Mouse (Mus musculus): ENCODE results near the gene Btbd9. TPM values are rescaled to one million over a fixed set of nuclear protein-coding genes. Genes with fewer than 3 reads are reported as not detected.
"Not testable (repeated sequence)": the region's sequence is repeated elsewhere in the genome, so short reads cannot be mapped to it uniquely, and the experiment has no call there.

Btbd9 gene
- polyA plus RNA-seq, 1 experiment from 2014 or later = 40.6 TPM

DNA sequence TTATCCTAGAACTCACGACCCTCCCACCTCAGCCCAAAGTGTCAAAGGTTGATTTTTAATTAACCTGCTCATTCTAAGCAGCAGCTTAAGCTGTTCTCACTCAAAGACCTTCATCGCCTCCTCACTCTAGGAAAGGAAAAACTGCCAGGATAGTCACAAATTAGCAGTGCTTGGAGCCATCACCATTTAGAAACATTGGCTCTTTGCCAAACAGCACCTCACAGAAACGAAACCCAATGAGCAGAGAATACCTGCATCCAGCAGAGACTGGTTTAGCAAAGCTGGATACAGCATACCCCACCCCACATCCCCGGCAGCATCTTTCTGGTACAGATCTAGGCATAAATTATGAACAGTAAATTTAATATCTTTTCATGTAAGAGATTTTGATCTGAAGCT, 45.7 kb downstream of the Btbd9 start:
- no peak for DNase-seq (ENCODE audit: low spot score)
- H3K27me3 ChIP-seq (replicated peaks; ENCODE audit: insufficient read depth, low read length) = no peaks in the 10 kb centered on the region
- no peak overlapping the region for H3K4me3 ChIP-seq (ENCODE audit: low read depth, low read length)
- no peaks in the 10 kb centered on the region for H3K9me3 ChIP-seq (ENCODE audit: low read length)
- H3K36me3 ChIP-seq (ENCODE audit: insufficient read depth, low read length) = no peaks in the 10 kb centered on the region
- no peaks in the 10 kb centered on the region for H3K4me1 ChIP-seq (ENCODE audit: insufficient read depth, low read depth, low read length)
- no peak overlapping the region for H3K9ac ChIP-seq (replicated peaks; ENCODE audit: low read depth)
- TF ChIP-seq CTCF (IDR thresholded peaks at IDR 0.05) = no peak
- no peak for TF ChIP-seq EP300 (IDR thresholded peaks at IDR 0.05)
- ATAC-seq = no peak
- H3K4me2 ChIP-seq (replicated peaks; ENCODE audit: low read depth, low read length) = no peak overlapping the region
- 71% methylated on average over 4 of the region's 4 CpGs for WGBS
- H3K27ac ChIP-seq (ENCODE audit: low read length) = no peak overlapping the region

DNA sequence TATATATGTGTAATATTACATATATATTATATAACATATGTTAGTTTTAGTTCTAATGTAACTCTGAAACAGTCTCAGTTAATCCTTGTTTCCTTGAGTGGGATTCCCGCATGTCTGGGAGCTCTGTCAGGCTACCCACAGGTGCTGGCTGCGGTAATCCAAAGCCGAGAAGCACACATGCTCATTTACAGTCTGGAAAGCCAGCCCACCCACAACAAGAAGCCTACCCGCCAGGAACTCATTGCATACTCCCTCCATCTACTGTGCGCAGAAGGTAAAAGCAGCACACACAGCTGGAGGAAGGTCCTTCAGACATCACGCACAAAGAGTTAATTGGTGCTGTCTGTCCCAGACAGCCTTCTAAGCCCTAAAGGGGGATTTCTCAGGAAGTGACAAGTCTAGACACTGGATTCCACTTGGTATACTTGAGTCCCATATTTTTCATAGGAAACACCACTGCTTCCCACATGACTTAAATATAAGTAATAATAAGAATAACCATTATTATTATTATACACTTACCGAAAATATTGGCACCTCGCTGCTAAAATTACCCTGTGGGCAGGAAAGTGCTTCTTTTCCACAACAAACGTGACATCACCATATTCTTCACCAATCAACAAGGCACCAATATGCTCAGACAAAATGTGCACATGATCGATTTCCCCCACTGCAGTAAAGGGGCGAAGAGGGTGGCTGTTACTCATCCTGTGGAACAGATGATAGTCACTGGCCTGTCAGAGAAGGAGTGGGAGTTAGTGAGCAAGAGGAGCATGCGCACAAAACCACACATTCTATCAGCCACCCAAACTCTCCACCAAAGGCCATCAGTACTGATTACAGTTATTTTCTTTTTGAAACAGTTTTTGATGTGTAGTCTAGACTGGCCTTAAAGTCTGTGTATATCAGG, 46.4 kb downstream of the Btbd9 start:
- no peak for ATAC-seq
- no peak for DNase-seq (ENCODE audit: low spot score)
- TF ChIP-seq CTCF (IDR thresholded peaks at IDR 0.05) = no peak
- TF ChIP-seq EP300 (IDR thresholded peaks at IDR 0.05) = no peak
- 83% methylated on average over 12 of the region's 12 CpGs for WGBS
- no peak overlapping the region for H3K4me2 ChIP-seq (replicated peaks; ENCODE audit: low read depth, low read length)
- no peak overlapping the region for H3K9ac ChIP-seq (replicated peaks; ENCODE audit: low read depth)
- H3K27me3 ChIP-seq (replicated peaks; ENCODE audit: insufficient read depth, low read length) = no peaks in the 10 kb centered on the region
- H3K36me3 ChIP-seq (ENCODE audit: insufficient read depth, low read length) = no peaks in the 10 kb centered on the region
- H3K4me1 ChIP-seq (ENCODE audit: insufficient read depth, low read depth, low read length) = no peaks in the 10 kb centered on the region
- H3K9me3 ChIP-seq (ENCODE audit: low read length) = no peaks in the 10 kb centered on the region
- H3K27ac ChIP-seq (ENCODE audit: low read length) = no peak overlapping the region
- no peak overlapping the region for H3K4me3 ChIP-seq (ENCODE audit: low read depth, low read length)

DNA sequence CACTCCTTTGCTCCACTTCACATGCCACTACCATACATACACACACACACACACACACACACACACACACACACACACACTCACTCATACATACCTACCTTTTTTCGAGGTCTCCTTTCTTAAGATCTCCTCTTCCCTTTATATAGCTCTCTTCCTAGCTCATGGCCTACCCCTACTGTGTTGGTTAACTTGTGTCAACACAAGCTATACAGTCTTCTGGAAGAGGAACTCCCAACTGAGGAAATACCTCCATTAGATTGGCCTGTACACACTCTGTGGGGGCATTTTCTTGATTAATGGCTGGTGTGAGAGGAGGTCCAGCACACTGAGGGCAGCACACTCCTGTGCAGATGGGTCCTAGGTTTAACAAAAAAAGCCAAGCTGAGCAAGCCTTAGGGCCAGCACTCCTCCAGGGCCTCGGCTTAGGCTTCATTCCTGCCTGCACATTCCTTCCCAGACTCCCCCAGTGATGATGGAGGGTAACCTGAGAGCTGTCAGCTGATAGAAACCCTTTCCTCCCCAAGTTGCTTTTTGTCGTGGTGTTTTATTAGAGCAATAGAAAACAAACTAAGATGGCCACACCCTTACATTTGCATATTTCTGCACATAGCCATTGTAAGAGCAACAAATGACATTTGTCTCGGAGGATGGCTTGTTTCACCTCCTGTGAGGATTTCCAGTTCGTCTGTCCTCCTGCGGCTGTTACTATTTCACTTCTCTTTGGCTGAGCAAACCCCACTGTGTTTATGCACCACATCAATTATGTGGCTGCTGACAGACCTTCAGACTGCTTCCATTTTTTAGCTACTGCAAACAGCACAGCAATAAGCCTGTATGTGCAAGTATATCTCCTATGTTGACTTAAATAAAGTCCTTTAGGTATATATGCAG, 50.6 kb downstream of the Btbd9 start:
- Histone ChIP-seq H3K36me3 (ENCODE audit: insufficient read depth, low read length) (no peaks in the 10 kb centered on the region), H3K4me1 (ENCODE audit: insufficient read depth, low read depth, low read length) (no peaks in the 10 kb centered on the region), H3K4me2 (replicated peaks; ENCODE audit: low read depth, low read length) (no peak overlapping the region), H3K9ac (replicated peaks; ENCODE audit: low read depth) (no peak overlapping the region), H3K4me3 (ENCODE audit: low read depth, low read length) (no peak overlapping the region), H3K9me3 (ENCODE audit: low read length) (no peaks in the 10 kb centered on the region), H3K27me3 (replicated peaks; ENCODE audit: insufficient read depth, low read length) (no peaks in the 10 kb centered on the region), H3K27ac (ENCODE audit: low read length) (no peak overlapping the region)
- ATAC-seq = no peak
- no peak for DNase-seq (ENCODE audit: low spot score)
- WGBS = 49% methylated on average over 6 of the region's 6 CpGs
- TF ChIP-seq CTCF (IDR thresholded peaks at IDR 0.05) (no peak), EP300 (IDR thresholded peaks at IDR 0.05) (no peak)

DNA sequence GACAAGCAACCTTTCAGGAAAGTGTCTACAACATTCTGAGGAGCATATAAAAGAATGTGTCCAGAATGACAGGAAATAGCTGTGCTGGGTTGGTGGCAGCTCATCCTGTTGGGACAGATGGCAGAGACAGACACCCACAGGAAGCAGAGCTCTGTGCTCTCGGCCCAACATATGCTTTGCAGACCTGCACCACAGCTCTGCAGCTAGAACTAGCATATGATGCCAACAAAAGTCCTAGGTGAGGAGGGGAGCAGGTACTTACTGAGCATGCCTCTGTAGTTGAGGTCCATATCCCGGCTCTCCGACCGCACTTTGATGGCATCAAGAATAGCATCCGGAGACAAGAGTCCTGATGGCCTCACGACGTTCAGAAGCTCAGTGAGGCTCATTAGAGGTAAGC, 51.8 kb downstream of the Btbd9 start:
- Histone ChIP-seq H3K27ac (ENCODE audit: low read length) (no peak overlapping the region), H3K9ac (replicated peaks; ENCODE audit: low read depth) (no peak overlapping the region), H3K4me2 (replicated peaks; ENCODE audit: low read depth, low read length) (no peak overlapping the region), H3K36me3 (ENCODE audit: insufficient read depth, low read length) (no peaks in the 10 kb centered on the region), H3K4me3 (ENCODE audit: low read depth, low read length) (no peak overlapping the region), H3K9me3 (ENCODE audit: low read length) (no peaks in the 10 kb centered on the region), H3K4me1 (ENCODE audit: insufficient read depth, low read depth, low read length) (no peaks in the 10 kb centered on the region), H3K27me3 (replicated peaks; ENCODE audit: insufficient read depth, low read length) (no peaks in the 10 kb centered on the region)
- WGBS = 65% methylated on average over 7 of the region's 7 CpGs
- peak; percentile 60; the same call in 1 of the 2 replicates for ATAC-seq
- no peak for TF ChIP-seq EP300 (IDR thresholded peaks at IDR 0.05)
- TF ChIP-seq CTCF (IDR thresholded peaks at IDR 0.05) = no peak
- peak; percentile 15 for DNase-seq (ENCODE audit: low spot score)

DNA sequence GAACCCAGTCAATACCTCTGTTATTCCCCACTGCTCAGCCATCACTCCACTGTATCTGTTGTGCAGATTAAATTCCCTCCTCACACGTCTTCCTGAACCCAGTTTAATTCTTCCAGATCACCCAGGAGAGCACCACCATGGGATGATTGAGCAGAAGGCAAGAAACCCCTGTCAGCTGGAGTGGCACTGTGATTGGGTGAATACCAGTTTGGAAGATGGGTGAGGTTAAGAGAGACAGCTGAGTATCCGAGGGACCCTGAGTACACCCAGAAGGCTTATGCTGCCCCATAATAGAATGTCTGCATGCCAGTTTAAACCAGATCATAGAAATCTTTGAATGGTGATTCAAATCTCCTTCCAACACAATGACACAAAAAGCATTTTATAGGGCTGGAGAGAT, 52.5 kb downstream of the Btbd9 start:
- H3K36me3 ChIP-seq (ENCODE audit: insufficient read depth, low read length) = no peaks in the 10 kb centered on the region
- H3K27ac ChIP-seq (ENCODE audit: low read length) = no peak overlapping the region
- no peak for DNase-seq (ENCODE audit: low spot score)
- no peak overlapping the region for H3K9ac ChIP-seq (replicated peaks; ENCODE audit: low read depth)
- no peaks in the 10 kb centered on the region for H3K9me3 ChIP-seq (ENCODE audit: low read length)
- no peak overlapping the region for H3K4me2 ChIP-seq (replicated peaks; ENCODE audit: low read depth, low read length)
- H3K4me3 ChIP-seq (ENCODE audit: low read depth, low read length) = no peak overlapping the region
- H3K27me3 ChIP-seq (replicated peaks; ENCODE audit: insufficient read depth, low read length) = no peaks in the 10 kb centered on the region
- no peak for TF ChIP-seq EP300 (IDR thresholded peaks at IDR 0.05)
- TF ChIP-seq CTCF (IDR thresholded peaks at IDR 0.05) = no peak
- ATAC-seq = no peak
- 88% methylated on average over 2 of the region's 2 CpGs for WGBS
- no peaks in the 10 kb centered on the region for H3K4me1 ChIP-seq (ENCODE audit: insufficient read depth, low read depth, low read length)

DNA sequence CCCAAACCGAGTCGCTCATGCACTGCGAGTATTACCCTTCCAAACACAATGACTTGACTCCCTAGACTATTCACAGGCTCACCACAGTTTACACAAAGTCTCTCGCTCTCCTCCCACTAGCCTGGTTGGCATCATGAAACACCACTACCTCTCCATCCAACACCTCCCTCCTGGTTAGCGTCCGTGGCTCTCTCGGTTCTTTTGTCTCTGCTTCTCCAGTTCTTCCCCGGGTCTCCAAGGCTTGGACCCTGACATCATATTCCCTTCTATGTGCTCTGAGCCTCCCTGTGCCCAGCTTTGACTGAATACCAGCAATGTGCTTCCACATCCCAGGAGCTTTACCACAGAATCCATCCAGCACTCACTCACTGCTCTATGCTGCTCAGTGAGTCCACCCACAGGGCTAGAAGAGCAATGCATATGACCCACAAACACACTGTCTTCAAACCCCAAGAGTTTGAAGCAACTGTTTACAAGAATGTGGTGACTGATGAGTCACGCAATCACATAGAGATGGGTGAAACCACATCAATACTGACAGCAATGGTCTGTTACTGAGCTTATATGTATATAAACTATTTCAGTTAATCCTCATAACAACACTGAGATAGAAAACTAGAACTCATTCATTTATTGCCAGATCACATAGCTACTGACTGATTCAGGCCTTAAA, 53.7 kb downstream of the Btbd9 start:
- H3K36me3 ChIP-seq (ENCODE audit: insufficient read depth, low read length) = no peaks in the 10 kb centered on the region
- H3K27ac ChIP-seq (ENCODE audit: low read length) = no peak overlapping the region
- no peaks in the 10 kb centered on the region for H3K27me3 ChIP-seq (replicated peaks; ENCODE audit: insufficient read depth, low read length)
- TF ChIP-seq EP300 (IDR thresholded peaks at IDR 0.05) (no peak), CTCF (IDR thresholded peaks at IDR 0.05) (0 out of 2 replicates have a peak, but pooled peaks have one; percentile 4)
- no peaks in the 10 kb centered on the region for H3K4me1 ChIP-seq (ENCODE audit: insufficient read depth, low read depth, low read length)
- ATAC-seq (no peak), DNase-seq (ENCODE audit: low spot score) (no peak)
- no peak overlapping the region for H3K4me3 ChIP-seq (ENCODE audit: low read depth, low read length)
- H3K4me2 ChIP-seq (replicated peaks; ENCODE audit: low read depth, low read length) = no peak overlapping the region
- 92% methylated on average over 9 of the region's 9 CpGs for WGBS
- no peaks in the 10 kb centered on the region for H3K9me3 ChIP-seq (ENCODE audit: low read length)
- H3K9ac ChIP-seq (replicated peaks; ENCODE audit: low read depth) = no peak overlapping the region

DNA sequence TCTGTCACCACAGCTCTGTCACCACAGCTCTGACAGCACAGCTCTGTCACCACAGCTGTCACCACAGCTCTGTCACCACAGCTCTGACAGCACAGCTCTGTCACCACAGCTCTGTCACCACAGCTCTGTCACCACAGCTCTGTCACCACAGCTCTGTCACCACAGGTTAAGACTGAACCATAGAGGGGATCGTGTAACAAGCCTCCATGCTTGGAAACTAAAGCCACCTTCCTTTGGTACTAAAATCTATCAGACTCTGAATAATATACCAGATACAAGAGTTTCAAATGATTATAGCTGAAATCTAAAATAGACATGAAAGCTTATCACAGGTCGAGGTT, 57.1 kb downstream of the Btbd9 start:
- 45% methylated on average over 2 of the region's 2 CpGs for WGBS

More for the DNA sequence above, 57.1 kb downstream of the Btbd9 start:
- not testable (repeated sequence) for H3K4me3 ChIP-seq (ENCODE audit: low read depth, low read length); H3K9ac ChIP-seq (replicated peaks; ENCODE audit: low read depth); DNase-seq (ENCODE audit: low spot score); H3K4me2 ChIP-seq (replicated peaks; ENCODE audit: low read depth, low read length); H3K27ac ChIP-seq (ENCODE audit: low read length); H3K27me3 ChIP-seq (replicated peaks; ENCODE audit: insufficient read depth, low read length); H3K4me1 ChIP-seq (ENCODE audit: insufficient read depth, low read depth, low read length); H3K9me3 ChIP-seq (ENCODE audit: low read length); H3K36me3 ChIP-seq (ENCODE audit: insufficient read depth, low read length); ATAC-seq
